Mouse (Mus musculus) kidney, embryonic 15.5 days (tissue): ENCODE results near the gene C1rb. TPM values are rescaled to one million over a fixed set of nuclear protein-coding genes. Genes with fewer than 3 reads are reported as not detected.
"Not testable (repeated sequence)": the region's sequence is repeated elsewhere in the genome, so short reads cannot be mapped to it uniquely, and the experiment has no call there.

ENCODE experiments used
- ATAC-seq: fragments of 200-750 bp; cut with Nextera tagmentation; replicated peaks from 2 replicates; pipeline ENCODE4 v1.8.0; 2017; ENCODE audit warnings: moderate TSS enrichment; ENCODE audit not compliant: low FRiP score
- H3K27ac ChIP-seq: fragments of 300-500 bp; sonication (generic); 2 replicates; pipeline ENCODE4 v1.5.1; 2015; ENCODE audit warnings: mild to moderate bottlenecking, inconsistent platforms
- H3K27me3 ChIP-seq: fragments of 300-500 bp; sonication (generic); 2 replicates; pipeline ENCODE4 v1.6.1; 2015; ENCODE audit warnings: inconsistent platforms
- H3K36me3 ChIP-seq: fragments of 300-500 bp; sonication (generic); 2 replicates; pipeline ENCODE4 v1.6.1; 2015; ENCODE audit warnings: inconsistent platforms
- H3K4me1 ChIP-seq: fragments of 300-500 bp; sonication (generic); 2 replicates; pipeline ENCODE4 v1.6.1; 2015; ENCODE audit warnings: inconsistent platforms
- H3K4me2 ChIP-seq: fragments of 300-500 bp; sonication (generic); 2 replicates; pipeline ENCODE4 v1.6.1; 2015; ENCODE audit warnings: moderate library complexity, mild to moderate bottlenecking, inconsistent platforms
- H3K4me3 ChIP-seq: fragments of 300-500 bp; sonication (generic); replicated peaks from 2 replicates; pipeline ENCODE4 v1.5.1; 2015; ENCODE audit warnings: mild to moderate bottlenecking, inconsistent platforms
- H3K9ac ChIP-seq: fragments of 300-500 bp; sonication (generic); 2 replicates; pipeline ENCODE4 v1.6.1; 2015; ENCODE audit warnings: mild to moderate bottlenecking, inconsistent platforms
- H3K9me3 ChIP-seq: fragments of 300-500 bp; sonication (generic); replicated peaks from 2 replicates; pipeline ENCODE4 v1.6.1; 2016; ENCODE audit warnings: inconsistent platforms
- WGBS: fragments of 180-500 bp; shearing (Covaris S2); methylation state at CpG from one replicate; pipeline ENCODE4 v1.1.7; 2015; ENCODE audit warnings: mixed read lengths; 5-methylcytosine and 5-hydroxymethylcytosine counted together
- polyA plus RNA-seq: library from polyadenylated mRNA; unstranded; fragments of >200 nt; fragmentation: Nextera tagmentation; extraction: Ambion mirVana; gene quantifications from 2 replicates; pipeline ENCODE4 v1.2.1, GENCODE M21; 2015

Gene C1rb
- polyA plus RNA-seq, 1 experiment from 2014 or later: not detected

GRCm38 (mm10) chr6:124626184-124626583 lies 56.1 kb downstream of the C1rb start:
- H3K4me3 ChIP-seq, H3K27ac ChIP-seq, H3K4me2 ChIP-seq, H3K9ac ChIP-seq, H3K36me3 ChIP-seq, ATAC-seq, H3K27me3 ChIP-seq, H3K4me1 ChIP-seq, H3K9me3 ChIP-seq: not testable (repeated sequence)
- 57% methylated on average over 1 of the region's 1 CpGs for WGBS

DNA sequence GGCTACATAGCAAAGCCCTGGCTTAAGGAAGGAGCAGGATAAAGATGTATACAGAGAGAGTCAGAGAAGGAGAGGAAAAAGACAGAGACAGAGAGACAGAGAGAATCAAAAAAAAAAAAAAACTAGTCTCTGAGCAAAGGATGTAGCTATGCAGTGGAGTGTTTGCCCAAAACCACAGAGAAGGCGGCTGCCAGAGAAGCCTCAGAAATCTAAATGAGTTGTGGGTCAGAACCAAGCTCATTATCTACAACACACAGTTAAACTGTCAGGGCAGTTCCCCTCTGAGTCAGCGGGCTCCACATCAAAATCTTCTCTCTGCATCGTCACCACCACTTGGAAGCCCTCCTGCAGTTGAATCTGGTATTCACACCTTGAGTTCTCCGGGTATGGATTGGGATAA lies 60.7 kb downstream of the C1rb start:
- Histone ChIP-seq H3K9me3 (no peaks in the 10 kb centered on the region), H3K4me3 (no peak overlapping the region), H3K4me1 (no peaks in the 10 kb centered on the region), H3K4me2 (no peak overlapping the region), H3K36me3 (no peaks in the 10 kb centered on the region), H3K27me3 (no peaks in the 10 kb centered on the region), H3K9ac (no peak overlapping the region), H3K27ac (no peak overlapping the region)
- no peak for ATAC-seq
- WGBS: 82% methylated on average over 4 of the region's 4 CpGs

Other genes starting within 250 kb of the C1rb start
- gene Pex5, start 155.2 kb upstream of the C1rb start, polyA plus RNA-seq: 40.6 and 46.4 TPM in 2 replicates
- gene Clstn3, start 105.5 kb upstream of the C1rb start, polyA plus RNA-seq: 3.9 and 5.9 TPM in 2 replicates
- 1.6 and 2.0 TPM in 2 replicates for gene C1rl, start 77.2 kb upstream of the C1rb start, polyA plus RNA-seq
- gene C1ra, start 57.9 kb upstream of the C1rb start, polyA plus RNA-seq: 7.9 and 8.3 TPM in 2 replicates
- 21.8 and 23.1 TPM in 2 replicates for gene C1s1, start 27.9 kb upstream of the C1rb start, polyA plus RNA-seq
- 0.16 and 0.21 TPM in 2 replicates for gene C1s2, start 65.8 kb downstream of the C1rb start, polyA plus RNA-seq
- 77.4 and 80.4 TPM in 2 replicates for gene Lpcat3, start 92.7 kb downstream of the C1rb start, polyA plus RNA-seq
- gene Emg1, start 141.9 kb downstream of the C1rb start, polyA plus RNA-seq: 206 and 224 TPM in 2 replicates
- 401 and 402 TPM in 2 replicates for gene Phb2, start 142.0 kb downstream of the C1rb start, polyA plus RNA-seq
- 12.5 and 13.3 TPM in 2 replicates for gene Ptpn6, start 168.4 kb downstream of the C1rb start, polyA plus RNA-seq
- gene Grcc10, start 171.1 kb downstream of the C1rb start, polyA plus RNA-seq: 516 and 519 TPM in 2 replicates
- not detected in 2 replicates for gene Gm45234, start 185.7 kb downstream of the C1rb start, polyA plus RNA-seq
- gene Atn1, start 186.2 kb downstream of the C1rb start, polyA plus RNA-seq: 17.0 and 17.7 TPM in 2 replicates
- gene Eno2, start 199.4 kb downstream of the C1rb start, polyA plus RNA-seq: 10.5 and 12.4 TPM in 2 replicates
- 0.37 and 0.90 TPM in 2 replicates for gene Lrrc23, start 209.4 kb downstream of the C1rb start, polyA plus RNA-seq
- 15.3 and 18.2 TPM in 2 replicates for gene Spsb2, start 238.4 kb downstream of the C1rb start, polyA plus RNA-seq
- gene Tpi1, start 244.0 kb downstream of the C1rb start, polyA plus RNA-seq: 717 and 755 TPM in 2 replicates